Mouse (Mus musculus): ENCODE results near the gene Crocc.

DNA sequence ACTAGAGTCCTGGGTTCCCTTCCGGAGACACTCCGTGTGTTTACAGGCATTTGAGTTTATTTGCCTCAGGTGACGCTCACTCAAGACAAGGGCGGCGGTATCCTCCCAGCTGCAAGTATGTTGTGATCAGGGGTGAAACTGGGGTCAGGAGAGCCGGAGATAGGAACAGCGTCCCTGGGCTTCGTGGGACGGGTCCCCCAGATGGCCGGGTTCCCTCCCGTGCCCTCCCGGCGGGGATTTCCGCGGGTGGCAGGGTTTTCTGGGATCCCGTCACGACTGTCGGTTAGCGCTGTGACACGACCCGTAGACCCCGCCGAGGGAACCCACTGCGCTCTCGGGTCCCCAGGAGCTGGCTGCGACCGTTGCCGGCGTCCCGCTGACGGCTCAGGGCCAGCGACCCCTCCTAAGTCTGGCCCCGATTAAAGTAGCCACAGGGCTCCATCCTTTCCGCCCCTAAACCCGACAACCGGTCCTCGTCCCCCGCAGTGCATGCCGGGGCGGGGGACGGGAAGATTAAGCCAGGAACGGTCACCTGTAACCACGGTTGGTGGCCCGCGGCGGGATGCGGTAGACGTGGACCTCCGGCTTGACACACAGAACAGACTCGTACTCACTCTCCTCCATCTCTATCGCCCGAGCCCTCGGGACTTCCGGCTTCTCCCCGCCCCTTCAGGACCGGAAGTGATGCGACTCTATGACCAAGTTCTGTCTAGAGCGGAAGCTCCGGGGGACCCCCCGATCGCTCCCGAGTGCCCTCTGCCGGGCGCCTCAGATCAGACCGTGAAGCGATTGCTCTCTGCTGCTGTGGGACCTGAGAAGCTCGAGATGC is 17.5 kb upstream of the Crocc start, which contains the start of gene Necap2:
- TF ChIP-seq CTCF (IDR thresholded peaks at IDR 0.05; ENCODE audit: low read depth) = peak; percentile 92
- TF ChIP-seq EP300 (IDR thresholded peaks at IDR 0.05; ENCODE audit: low read depth) = peak; percentile 75

Data from liver, postnatal 0 days (tissue).